Mouse (Mus musculus): ENCODE measurements around the gene Gm10057.
"Not testable (repeated sequence)": the region's sequence is repeated elsewhere in the genome, so short reads cannot be mapped to it uniquely, and the experiment has no call there.

Gene Gm10057

DNA sequence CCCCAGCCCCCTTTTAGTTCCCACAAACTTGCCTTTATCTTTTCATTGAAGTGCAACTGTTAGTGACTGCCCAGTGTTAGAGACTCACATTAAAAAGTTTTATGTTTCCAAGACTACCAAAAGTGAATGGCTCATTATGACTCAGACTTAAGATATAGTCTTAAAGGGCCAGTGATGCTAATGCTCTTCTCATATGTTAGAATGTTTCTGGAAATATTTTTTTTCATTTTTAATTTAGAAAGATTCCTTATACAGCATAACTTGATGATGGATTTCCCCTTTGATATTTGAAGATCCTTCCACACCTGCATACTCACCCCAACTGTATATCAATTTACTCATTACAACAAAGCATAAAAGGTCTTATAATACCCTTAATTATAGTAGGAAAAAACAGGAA lies at the start of gene Gm10057:
TSS of gene Gm10057 (minus strand) at position 101 of the 400 bp plus-strand sequence.
- not testable (repeated sequence) for DNase-seq

DNA sequence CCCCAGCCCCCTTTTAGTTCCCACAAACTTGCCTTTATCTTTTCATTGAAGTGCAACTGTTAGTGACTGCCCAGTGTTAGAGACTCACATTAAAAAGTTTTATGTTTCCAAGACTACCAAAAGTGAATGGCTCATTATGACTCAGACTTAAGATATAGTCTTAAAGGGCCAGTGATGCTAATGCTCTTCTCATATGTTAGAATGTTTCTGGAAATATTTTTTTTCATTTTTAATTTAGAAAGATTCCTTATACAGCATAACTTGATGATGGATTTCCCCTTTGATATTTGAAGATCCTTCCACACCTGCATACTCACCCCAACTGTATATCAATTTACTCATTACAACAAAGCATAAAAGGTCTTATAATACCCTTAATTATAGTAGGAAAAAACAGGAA lies 21.1 kb downstream of the Gm10057 start, which contains the start of gene 4921511M17Rik:
TSS of gene 4921511M17Rik (minus strand) at position 101 of the 400 bp plus-strand sequence.
- not testable (repeated sequence) for DNase-seq

DNA sequence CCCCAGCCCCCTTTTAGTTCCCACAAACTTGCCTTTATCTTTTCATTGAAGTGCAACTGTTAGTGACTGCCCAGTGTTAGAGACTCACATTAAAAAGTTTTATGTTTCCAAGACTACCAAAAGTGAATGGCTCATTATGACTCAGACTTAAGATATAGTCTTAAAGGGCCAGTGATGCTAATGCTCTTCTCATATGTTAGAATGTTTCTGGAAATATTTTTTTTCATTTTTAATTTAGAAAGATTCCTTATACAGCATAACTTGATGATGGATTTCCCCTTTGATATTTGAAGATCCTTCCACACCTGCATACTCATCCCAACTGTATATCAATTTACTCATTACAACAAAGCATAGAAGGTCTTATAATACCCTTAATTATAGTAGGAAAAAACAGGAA lies 42.3 kb downstream of the Gm10057 start, which contains the start of gene Samt1:
TSS of gene Samt1 (minus strand) at position 101 of the 400 bp plus-strand sequence.
- DNase-seq: not testable (repeated sequence)
